Mouse (Mus musculus): Measurements from ENCODE around the gene Ripply2.

Gene Ripply2

DNA sequence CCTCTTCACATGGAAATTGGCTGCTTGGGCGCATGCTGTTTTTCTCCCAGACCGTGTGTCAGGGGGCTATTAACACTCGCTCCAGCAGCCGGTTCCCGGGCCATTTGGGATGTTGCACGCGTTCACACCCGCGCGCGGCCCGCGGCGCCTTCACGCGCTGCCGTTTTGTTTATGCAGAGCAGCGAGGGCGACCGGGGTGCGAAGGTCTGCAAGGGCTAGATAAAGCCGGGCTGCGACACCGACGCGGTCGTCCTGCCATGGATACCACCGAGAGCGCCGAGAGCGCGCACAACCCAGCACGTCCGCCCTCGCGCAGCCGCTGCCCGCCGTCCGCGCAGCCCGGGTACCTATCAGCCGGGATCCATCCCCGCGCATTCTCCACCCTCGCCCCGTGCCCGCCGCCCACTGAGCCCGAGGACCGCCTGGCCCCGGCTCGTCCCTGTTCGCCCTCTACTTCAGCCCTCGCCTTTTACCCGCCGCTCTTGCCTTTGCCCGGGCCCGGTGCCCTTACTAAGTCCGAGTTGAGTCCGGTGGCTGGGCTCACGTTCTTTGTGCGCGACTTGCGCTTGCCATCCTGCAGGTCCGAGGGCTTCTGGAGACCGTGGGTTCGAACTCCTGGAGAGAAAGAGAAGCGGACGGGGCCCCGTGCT, at the start of gene Ripply2:
Ripply2 (plus strand) TSS at position 250 of the 650 bp plus-strand sequence.
- TF ChIP-seq GATA4 (IDR thresholded peaks at IDR 0.05; ENCODE audit: insufficient replicate concordance, low read length) = no peak

DNA sequence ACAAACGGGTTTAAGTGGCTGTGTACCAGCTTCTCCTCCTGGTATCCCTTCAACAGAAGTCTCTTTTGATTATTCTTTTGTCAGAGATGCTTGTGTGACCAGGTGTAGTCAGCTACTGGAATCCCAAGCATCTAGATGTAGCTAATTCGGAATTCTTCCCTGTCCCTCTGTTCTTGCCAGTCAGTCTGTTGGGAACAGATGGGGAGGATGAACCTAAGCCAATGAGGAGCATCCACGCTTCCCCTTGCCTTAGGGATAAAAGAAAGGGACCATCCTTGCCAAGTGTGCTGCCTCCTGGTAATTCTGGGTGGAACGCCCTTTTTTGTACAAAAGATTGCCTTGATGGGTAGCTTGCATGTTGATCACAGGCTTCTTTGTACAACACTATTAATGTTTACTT, 41.8 kb upstream of the Ripply2 start:
- TF ChIP-seq GATA4 (IDR thresholded peaks at IDR 0.05; ENCODE audit: insufficient replicate concordance, low read length) = no peak

DNA sequence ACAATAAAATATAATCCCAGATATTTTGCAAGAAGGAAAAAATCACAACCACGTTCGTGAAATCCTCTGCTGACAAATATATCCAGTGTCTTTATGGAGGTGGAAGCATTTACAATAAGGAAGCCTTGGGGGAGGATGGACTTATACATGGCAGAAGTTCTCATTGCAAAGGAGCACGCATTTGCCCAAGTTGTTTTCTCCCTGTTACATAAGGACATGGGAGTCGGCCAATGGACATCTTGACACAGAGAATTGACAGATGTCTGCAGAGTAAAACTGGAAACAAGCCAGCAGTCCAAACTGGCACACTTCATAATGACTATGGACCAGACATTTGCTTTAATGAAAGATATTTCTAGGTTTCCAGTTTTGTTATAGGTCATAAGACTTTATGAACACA, 38.4 kb upstream of the Ripply2 start:
- no peak for TF ChIP-seq GATA4 (IDR thresholded peaks at IDR 0.05; ENCODE audit: insufficient replicate concordance, low read length)

DNA sequence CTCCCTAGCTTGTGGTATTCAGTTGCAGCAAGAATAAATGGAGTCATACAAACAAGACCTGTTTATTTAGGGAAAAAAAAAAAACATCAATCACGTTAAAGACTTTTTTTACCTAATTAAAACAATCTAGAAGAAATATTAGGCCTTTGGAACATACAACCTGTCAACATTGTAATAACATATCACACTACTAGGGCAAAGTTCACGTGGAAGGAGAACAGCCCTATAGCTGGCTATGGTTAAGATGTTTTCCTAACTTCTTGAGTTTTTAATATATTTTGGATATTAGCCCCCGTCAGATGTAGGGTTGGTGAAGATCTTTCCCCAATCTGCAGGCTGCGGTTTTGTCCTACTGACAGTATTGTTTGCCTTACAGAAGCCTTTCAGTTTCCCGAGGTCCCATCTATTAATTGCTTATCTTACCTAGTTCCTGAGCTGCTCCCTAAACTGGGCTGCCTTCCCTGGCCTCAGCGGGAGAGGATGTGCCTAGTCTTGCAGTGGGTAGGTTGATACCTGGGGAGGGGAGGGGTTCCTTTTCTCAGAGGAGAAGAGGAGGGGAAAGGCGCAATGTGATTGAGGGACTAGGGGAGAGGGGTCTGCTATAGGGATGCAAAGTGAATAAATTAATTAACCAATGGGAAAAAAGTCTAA, 37.0 kb upstream of the Ripply2 start:
- TF ChIP-seq GATA4 (IDR thresholded peaks at IDR 0.05; ENCODE audit: insufficient replicate concordance, low read length) = no peak

DNA sequence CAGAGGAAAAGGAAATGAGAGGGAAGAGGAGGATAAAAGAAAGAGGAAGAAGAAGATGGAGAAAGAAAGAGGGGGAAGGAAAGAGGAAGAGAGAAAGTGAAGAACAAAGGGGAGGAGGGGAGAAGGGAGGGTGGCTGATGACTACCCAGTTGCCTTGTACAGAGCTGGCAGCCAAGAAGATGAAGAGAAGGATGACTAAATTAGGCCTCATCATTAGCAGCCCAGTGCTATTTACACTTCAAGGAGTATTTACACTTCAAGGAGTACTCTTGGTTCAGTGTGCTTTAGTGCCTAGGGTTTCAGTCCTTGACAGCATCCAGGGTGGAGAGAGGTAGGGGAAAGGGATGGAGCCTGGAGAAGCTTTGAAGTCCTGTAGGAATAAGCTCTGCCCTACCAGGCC, 35.3 kb upstream of the Ripply2 start:
- TF ChIP-seq GATA4 (IDR thresholded peaks at IDR 0.05; ENCODE audit: insufficient replicate concordance, low read length) = no peak

DNA sequence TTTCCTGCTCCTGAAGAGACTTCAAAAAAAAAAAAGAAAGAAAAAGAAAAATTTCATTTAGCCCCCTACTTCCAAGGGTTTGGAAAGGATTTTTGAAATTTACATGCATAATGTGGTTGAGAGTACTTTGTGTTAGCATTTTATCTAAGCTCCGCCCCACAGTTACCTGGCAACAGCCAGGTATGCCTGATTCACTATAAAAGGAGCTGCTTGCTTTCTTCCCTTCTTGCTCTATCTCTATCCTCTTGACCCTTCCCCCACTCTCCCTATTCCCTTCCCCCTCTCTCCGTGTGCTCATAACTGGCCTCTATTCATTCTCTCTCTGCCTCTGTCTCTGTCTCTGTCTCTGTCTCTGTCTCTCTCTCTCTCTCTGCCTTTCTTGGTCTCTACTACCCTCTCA, 34.4 kb upstream of the Ripply2 start:
- TF ChIP-seq GATA4 (IDR thresholded peaks at IDR 0.05; ENCODE audit: insufficient replicate concordance, low read length) = no peak

DNA sequence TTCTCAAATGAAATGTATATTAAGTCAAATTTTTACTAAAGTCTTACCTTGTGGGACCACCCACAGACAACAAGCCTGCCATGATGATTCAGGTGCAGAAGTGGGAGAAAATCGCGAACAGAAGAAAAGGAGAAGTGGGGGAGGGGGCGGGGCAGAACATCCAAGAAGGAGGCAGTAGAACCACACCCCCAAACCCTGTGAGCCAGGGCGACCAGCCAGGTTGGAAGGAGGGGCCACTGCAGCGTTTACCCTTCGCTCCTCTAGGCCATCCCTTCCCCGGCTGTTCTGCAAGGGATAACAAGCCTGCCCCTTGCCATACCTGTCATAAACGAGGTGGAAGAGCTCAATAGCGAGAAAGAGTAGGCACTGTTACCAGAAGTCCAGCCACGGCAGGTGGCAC, 33.8 kb upstream of the Ripply2 start:
- no peak for TF ChIP-seq GATA4 (IDR thresholded peaks at IDR 0.05; ENCODE audit: insufficient replicate concordance, low read length)

DNA sequence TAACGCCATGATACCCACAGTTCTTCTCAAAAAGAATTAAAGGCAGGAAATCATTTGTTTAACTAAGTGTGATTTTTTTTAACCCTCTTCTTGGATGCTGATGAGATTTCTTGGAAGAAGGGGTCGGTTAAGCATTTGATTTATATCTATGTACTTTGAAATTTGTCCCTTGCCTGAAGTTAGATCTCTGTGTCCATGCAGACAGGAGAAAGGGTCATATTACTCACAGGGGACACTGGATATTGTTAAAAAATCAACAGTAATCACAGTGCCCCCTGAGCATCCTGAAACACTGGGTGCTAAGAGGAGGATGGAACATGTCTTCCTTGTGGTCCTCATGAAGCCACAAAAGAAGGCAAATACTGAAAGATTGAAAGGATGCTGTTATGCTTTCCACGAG, 30.8 kb upstream of the Ripply2 start:
- TF ChIP-seq GATA4 (IDR thresholded peaks at IDR 0.05; ENCODE audit: insufficient replicate concordance, low read length) = no peak

DNA sequence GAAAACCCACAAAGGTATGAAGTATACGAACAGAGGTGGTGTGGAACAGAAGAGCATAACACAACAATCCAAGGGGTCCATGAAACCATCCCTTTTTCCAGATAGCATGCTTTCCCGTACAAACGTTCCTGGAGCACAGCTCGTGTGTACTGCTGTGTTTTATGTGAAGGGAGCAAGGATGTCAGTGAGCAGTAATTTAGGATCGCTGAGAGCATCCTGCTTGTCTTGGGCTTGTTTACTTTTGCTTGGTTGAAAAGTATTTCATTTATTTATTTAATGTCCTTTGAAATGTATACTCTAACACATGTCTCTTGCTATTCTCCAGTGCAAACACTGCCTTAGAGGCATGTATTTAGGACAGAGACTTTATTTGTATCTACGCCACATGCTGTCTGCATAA, 30.2 kb upstream of the Ripply2 start:
- no peak for TF ChIP-seq GATA4 (IDR thresholded peaks at IDR 0.05; ENCODE audit: insufficient replicate concordance, low read length)

DNA sequence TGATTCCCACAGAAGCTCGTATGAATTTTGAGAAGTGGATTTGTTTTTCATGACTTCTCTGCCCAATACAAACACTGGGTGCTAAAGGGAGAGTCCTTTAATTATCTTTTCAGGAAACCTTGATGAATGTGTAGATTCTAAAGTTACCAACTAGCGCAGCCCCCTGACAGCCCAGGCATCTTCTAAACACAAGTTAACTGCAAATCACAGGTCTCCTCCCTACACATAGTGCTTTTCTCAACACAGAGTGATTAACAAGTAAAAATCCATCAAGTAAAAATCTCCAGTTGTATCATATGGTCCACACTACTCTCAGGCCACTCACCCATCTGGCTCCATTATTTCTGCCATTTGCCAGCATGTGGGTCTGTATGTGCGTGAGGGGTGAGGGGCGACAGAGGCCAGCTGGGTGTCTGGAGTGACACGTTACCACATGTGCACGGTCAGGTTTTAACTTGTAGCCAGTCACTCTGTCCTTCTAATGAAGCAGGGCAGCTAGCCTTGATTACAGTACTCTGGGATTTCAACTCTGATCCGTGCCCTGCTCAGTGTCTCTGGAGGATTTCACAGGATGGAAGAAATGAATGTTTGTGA, 28.5 kb upstream of the Ripply2 start:
- no peak for TF ChIP-seq GATA4 (IDR thresholded peaks at IDR 0.05; ENCODE audit: insufficient replicate concordance, low read length)

DNA sequence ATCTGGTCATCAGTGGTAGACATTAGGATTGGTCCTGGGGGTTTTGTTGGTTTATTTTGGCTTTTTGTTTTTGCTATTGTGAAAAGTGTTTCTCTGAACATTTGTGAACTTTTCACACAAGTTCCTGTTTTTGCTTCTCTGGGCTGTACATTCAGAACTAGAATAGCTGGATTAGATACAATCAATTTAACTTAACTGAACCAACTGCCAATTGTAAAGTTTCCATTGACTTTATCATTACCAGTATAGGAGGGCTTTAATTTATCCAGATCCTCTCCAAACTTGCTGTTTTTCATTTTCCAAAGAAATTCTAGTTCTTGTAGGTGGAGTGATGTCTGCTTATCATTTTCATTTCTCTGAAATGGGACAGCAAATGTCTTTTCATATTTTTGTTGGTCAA, 25.5 kb upstream of the Ripply2 start:
- no peak for TF ChIP-seq GATA4 (IDR thresholded peaks at IDR 0.05; ENCODE audit: insufficient replicate concordance, low read length)

DNA sequence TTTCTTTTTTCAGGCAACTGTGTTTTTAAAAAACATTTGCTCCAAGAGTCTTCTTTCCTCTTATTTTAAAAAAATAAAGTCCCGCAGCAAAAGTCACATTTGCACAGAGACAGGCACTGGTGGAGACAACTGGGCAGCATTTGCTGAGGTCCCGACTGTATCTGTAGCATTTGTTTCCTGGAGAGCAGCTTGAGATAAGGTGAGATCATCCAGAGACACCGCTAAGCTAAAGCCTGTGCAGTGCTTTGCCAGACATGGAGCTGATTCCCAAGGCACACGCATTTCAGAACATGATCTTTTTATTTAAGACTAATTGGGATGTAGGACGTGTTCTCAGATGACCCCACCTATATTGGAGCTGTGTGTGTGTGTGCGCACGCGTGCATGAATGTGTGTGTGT, 23.6 kb upstream of the Ripply2 start:
- no peak for TF ChIP-seq GATA4 (IDR thresholded peaks at IDR 0.05; ENCODE audit: insufficient replicate concordance, low read length)

DNA sequence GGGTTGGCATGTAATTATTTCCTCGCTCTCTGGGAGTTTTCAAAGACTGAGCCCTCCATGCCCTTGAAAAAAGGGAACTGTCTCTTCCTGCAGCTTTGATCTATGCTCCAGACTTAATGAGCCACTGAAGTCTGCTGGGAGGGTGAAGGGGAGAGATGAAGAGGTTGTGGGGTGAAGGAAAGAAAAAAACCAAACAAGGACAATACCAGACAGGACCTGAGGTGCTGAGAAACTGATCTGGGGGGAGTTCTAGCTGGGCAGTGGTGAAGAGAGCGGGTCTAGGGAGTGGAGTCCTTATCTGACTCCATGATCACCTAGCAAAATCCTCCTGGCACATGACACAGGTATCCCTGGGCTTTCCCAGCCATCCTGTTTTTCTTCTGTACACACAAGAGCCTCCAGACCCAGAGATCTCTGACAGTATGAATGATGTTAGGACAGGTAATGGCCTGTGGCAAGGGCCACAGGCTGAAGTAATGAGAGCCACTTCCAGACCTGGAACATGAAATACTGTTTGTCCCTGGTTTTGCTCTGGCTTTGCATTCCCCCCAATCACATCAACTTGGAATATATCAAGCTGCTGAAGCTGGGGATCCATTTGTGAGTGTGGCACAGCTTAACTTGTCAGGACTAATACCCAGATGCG, 18.2 kb upstream of the Ripply2 start:
- TF ChIP-seq GATA4 (IDR thresholded peaks at IDR 0.05; ENCODE audit: insufficient replicate concordance, low read length) = no peak

DNA sequence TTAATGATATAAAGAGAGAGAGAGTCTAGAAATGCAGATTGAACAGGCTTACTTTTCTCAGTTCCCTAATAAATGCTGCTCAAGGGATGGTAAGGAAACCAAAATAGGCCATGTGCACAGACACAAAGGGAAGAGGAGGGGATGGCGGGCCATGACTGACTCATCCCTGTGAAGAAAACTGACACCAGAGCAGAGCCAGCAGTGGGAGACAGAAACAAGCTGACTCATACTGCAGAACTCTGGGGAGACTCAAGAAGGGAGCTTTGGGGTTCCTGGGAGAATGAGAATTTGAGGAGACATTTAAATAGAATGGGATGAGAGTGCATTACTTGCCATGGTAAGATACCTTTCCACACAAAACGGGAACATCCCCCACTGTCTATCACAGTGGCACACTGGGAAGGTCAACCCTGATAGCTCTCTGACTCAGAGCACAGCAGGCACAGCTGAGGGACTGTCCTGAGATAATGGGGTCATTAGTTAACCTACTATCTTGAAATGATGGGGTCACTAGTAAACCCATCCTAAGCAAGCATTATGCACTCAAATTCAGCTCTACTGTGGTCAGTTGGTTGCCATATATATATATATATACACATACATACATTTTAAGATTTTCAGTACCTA, 15.3 kb upstream of the Ripply2 start:
- no peak for TF ChIP-seq GATA4 (IDR thresholded peaks at IDR 0.05; ENCODE audit: insufficient replicate concordance, low read length)

DNA sequence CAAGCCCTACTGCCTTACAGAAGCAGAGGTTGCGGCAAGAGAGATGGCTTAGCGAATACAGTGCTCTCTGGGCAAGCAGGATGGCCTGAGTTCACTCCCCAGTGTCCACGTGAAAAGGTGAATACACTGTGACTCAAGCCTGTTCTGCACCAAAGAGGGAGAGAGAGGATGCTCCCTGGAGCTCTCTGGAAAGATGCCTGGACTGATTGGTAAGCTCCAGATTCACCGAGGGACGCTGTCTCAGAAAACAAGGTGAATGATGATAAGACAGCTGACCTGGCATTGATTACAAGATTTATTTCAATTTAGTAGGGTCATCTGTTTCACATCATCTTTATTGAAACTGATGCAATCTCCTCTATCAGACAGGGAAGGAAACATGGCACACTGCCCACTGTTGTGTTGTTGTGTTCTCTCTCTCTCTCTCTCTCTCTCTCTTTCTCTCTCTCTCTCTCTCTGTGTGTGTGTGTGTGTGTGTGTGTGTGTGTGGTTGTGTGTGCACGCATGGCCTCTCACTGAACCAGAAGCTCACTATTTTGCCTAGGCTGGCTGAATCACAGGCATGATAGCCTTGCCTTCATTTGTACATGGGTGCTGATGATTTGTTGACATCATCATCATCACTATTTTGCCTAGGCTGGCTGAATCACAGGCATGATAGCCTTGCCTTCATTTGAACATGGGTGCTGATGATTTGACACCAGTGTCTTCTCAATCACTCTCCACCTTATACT, 10.5 kb upstream of the Ripply2 start:
- TF ChIP-seq GATA4 (IDR thresholded peaks at IDR 0.05; ENCODE audit: insufficient replicate concordance, low read length) = no peak

All from liver, adult (tissue).